Mouse (Mus musculus): Measurements from ENCODE around the gene Chrng. TPM values are rescaled to one million over a fixed set of nuclear protein-coding genes. Genes with fewer than 3 reads are reported as not detected.

Chrng gene
- not detected for polyA plus RNA-seq (2017; shearing (Covaris generic))

DNA sequence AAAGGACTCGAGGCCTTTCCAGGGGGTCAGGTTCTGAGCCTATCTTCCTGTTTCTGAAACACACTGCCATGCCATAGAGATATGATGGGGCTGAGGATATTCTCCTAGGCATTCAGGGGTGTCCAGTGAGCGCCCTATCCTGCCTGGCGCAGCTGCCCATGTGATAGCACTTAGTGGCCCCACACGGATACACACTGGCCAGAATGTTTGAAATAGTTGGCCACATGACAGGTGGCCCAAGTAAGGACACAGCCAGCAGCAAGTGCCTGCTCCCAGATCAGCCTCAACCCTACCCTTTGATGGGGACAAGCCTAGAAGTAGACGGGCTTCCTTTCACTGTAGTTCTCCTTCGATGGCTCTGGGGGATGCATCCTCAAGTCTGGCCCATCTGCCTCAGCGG is at the start of gene Chrng:
TSS of gene Chrng (plus strand) at position 193 of the 400 bp plus-strand sequence.
- ATAC-seq: no peak

DNA sequence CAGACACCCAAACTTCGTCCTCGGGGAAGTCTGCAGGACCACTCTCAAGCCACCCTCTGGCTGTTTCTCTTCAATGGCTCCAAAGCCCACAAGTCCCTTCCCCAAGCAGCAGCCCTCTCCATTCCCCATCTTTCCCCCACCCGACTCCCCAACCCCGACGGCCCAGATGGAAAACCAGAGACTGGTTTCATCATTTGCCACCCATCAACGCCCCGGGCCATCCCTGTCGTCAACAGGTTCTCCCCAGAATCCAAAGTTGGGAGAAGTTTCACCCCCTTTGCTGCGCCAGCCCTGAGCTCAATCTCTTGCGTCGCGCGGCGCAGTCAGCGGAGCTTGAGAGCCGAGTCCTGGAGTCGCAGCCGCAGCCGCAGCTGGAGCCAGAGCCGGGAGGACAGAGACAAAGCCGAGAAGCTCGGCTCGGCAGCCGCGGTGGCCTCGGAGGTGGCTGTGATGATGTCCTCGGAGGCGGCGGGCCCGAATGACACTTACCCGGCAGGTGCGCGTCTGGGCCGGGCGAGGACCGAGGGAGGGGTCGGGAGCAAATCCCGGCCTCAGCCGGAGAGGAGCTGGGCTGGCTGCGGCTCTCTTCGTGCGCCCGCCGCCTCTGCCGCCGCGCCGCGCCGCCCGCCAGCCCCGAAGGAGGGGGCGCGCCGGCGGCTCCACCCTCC is 48.8 kb upstream of the Chrng start:
- ATAC-seq: no peak

DNA sequence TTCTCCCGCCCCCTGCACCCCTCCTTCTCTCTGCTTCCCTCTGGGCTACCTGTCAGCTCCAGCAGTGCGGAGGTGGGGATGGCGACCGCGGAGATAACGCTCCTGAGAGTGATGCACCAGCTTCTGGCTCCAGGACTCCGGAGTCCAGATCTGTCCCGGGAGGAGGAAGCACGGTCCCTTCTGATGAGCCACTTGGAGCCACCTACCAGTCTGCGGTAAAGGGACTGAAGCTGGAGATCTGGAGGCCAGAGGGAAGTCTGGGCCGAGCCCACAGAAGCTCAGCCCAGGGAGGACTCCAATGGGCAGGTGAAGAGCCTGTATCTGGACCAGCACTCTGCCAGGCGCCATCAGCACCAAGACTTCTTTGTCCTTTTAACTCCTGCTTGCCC is 48.3 kb upstream of the Chrng start, which contains the start of gene Ecel1:
TSS of gene Ecel1 (minus strand) at position 323 of the 389 bp plus-strand sequence.
- ATAC-seq: no peak

DNA sequence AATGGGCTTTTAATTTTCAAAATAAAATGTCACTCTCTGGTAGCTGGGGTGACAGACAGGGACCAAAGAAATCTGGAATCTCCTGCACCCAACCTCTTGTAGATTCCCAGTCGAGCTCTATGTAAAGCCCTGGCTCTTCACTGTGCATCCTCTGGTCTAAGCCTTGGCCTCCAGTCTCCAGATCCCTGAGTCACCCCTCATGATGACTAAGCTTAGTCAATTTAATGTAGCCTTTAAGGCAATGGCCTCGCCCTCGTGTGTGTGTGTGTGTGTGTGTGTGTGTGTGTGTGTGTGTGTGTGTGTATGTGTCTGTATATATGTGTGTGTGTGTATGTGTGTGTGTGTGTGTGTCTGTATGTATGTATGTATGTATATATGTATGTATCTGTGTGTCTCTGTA is 45.1 kb upstream of the Chrng start:
- ATAC-seq: no peak

DNA sequence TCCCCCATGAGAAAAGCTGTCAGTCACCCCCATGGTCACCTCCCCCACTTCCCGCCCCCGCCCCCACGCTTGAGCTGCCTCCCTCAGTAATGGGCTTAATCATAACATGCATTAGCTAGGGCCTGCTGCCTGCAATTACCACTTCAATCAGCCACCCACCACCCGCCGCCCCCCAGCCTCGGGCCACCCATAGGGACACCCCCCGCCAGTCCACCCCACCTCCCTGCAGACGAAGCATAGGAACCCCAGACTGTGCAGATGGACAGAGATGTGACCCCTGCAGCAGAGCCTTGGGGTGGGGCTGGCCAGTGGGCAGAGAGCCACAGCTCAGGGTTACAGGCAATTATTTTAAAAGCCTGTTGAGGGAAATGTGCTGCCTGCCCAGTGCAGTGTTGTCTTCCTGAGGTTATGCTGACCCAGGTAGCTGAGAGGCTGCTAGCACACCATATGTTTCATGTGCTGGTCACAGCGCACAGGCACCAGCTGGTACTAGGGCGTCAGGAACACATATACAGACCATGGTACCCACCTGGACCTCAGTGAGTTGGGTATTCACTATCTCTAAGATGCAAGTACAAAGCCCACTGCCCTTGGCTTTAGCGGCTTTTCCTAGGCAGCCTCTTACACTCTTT is 40.2 kb upstream of the Chrng start:
- no peak for ATAC-seq

DNA sequence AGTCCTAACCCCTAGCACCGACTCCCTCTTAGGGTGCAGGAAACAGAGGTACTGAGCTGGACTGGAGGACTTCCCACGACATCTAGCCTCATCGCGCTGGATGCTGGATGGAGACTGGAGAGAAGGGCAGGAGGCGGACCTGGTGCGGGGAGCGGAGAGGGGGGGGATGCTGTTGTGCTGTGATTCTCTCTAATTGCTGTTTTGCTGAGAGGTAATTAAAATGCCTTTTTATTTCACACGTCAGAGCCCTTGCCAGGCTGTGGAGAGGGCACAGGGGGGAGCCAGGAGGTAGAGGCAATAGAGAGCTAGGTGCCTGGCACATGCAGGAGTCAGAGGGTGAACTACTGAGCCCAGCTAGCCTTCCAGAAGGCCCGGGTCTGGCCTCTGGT is 39.7 kb upstream of the Chrng start:
- no peak for ATAC-seq

DNA sequence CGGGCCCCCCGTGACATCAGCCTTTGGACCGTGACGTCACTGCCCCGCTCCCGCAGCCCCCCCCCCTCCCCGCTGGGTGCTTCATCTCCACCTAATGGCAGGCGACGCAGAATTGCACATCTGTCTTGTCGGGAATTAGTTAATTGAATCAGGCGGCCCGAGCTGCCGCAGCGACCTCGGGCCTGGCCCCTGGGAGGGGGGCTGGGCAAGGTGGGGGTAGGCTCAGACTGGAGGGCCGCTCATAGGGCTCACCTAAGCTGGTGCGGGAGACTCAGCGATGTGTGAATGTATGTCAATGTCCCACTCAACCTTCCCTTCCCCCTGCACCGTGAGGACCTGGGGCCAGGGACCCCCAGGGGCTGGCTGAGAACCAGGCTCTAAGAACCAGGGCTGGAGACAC is 34.0 kb upstream of the Chrng start:
- ATAC-seq: no peak

DNA sequence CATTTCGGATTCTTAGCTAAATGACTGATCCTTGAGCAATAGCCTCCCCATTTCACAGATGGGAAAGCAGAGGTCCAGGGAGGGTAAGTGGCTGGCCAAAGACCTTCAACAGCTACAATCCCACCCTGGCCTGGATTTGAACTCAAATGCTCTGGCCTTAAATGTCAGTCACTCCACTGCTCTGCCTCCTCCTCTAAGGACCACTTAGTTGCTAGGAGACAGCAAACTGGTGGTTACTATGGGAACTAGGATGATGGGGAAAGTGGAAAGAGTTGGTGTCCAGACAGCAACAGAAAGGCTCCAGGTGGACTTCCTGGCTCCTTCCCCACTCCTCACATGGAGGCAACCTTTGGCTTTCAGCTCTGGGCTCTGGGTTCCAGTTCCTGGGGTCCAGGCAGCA is 33.1 kb upstream of the Chrng start:
- ATAC-seq: no peak

DNA sequence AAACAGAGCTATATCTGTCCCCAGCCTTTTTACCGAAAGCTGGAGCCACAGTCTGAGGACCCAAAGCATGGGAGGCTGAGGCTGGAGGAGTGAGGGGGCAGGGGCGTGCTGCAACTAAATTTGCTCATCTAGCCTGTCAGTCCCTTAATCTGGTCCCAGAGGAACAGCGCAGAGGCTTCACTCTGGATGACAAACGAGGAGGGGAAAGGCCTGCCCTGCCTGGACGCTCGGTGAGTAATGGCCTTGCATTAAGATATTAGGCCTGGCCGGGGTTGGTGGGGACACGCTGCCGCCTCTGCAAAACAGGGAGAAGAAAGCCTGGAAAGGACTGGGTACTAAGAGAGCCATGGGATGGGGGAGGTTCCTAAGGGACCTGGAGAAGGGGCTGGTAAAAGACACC is 32.1 kb upstream of the Chrng start:
- ATAC-seq: no peak

DNA sequence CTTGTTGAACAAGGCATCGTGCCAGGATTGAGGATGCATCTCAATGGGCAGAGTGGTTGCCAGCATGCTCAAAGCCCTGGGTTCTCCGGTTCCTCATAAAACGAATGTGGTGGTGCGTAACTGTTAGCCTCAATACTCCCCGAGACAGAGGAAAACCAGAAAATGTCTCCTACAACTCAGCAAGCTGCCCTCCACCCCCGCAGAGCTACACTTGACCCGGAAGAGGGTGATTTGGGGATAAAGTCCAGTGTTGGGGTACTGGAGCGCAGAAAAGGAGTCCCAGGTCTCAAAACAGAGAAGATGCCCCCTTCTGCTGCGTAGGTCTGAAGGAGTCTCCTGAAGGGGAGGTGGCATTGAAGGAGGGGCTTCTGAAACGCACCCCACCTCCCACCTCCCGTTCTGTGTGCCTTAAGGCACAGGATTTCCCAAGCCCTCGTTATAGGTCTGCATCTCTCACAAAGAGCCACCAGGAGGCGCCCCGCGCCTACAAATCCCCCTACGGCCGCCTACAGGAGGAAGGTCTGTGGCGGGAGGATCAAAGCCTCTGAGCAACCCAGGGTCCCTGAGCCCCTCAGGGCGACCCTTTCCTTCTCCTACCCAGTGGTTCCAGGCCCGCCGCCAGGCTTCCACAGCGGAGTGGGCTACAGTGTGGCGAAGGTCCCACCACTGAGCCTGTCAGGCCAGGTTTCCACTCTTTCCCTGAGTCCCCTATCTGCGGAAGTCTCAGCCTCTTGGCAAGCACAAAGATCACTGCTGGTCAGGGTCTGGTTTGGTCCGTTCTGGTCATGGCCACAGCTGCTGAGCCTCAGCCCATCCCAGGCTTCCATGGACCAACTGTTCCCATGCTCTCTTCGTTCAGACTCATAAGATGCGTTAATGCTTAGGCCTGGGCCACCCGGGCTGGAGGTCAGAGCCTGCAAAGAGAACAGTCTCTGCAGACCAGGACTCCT is 30.2 kb upstream of the Chrng start:
- no peak for ATAC-seq

DNA sequence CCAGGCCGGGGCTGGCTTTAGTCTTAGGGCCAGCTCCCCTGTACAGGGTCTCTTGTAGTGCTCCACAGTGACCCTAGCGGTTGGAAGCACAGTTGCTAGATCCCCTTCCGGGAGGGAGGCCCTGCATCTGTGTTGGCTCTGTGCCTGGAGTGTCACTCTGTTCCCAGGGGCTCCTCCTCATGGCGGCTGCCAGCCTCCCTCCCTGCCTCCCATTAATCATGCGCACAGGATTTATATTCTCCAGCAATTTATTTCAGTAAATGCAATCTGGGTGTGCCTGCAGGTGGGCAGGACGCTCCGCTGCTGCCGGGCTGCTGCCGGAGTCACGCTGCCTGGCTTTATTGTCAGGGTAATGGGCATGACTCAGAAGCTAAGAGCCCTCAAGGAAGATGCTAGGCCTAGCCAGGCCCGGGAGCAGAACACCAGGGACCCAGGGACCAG is 28.6 kb upstream of the Chrng start:
- ATAC-seq: no peak

DNA sequence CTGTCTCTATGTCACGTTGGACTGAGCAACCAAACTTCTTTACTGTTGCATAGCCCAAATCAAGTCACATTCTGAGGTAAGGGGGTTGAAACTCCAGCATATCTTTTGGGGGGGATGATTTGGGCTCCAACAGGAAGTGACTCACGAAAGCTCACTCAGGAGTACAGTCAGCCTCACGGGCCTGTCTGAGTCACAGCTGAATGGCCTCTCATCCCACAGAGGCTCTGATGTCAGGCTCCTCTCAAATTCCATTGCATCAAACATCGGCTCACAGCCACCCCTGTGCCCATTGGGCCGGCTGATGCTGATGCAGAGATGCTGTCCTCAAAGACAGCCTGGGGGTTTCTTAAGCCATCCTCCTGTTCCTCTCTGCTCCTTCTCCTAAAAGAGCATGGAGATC is 23.6 kb upstream of the Chrng start:
- peak; percentile 69 for ATAC-seq

DNA sequence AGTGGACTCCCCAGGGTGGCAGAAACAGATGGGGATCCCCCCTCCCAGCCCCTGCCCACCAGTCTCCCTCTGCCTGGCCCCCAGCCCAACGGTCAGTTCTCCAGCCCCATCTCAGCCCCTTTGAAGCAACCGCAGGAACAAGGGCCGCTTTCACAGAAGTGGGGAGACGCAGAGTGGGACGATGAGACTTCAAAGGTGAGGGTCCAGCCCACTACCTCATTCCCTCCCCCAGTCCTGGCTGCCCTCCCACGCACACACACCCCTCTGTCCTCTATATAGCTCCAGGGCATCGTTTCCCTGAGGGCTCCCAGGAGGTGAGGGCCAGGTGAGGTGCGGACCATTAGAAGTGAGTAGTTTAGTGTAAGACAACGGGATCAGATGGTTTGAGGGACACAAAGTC is 21.4 kb upstream of the Chrng start, which contains the start of gene Prss56:
TSS of gene Prss56 (plus strand) at position 301 of the 400 bp plus-strand sequence.
- ATAC-seq: no peak

DNA sequence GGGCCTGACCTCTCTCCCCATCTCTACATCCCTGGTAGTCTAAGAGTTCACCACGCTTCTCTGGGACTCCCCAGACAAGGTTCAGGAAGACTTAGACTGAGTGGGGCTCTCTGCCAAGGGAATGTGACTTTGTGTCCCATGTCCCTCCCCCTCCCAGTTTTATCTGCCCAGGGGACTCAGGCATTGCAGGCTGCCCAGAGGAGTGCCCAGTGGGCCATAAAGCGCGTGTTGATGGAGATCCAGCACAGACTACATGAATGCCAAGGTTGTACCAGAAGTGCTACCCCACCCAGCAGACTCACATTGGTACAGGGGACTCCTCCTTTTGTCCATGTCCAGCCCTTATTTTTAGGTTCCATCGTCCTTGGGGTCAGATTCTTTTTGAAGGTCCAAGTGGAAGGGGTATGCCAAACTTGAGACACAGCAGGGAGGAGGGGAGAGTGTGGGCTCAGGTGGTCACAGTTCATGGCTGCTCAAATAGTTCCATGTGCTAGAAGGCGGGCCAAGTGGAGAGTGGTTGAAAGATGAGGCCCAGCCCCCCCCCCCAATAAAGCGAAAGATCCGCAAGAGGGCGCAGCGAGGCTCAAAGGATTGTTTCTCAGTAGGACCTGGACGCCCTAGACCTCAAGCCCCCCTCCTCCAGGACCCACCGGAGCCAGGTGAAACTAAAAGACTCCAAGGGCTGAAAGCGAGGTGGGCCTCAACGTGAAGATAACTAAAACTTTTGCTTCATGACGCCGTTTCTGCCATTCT is 20.3 kb upstream of the Chrng start:
- no peak for ATAC-seq

DNA sequence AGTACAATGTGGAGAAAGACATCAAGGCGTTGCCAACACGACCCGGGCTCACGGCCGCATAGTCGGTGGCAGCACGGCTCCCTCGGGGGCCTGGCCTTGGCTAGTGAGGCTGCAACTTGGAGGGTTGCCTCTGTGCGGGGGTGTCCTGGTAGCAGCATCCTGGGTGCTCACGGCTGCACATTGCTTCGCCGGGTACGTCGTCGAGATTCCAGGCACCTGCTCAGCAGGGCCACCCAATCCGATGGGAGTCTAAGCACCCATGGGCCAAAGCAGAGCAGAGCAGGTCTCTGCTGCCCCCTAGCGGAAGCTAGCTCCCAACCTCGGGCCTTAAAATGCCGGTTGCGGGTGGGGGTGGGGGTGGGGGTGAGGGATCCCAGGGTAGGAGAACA is 19.7 kb upstream of the Chrng start:
- peak; percentile 36 for ATAC-seq

DNA sequence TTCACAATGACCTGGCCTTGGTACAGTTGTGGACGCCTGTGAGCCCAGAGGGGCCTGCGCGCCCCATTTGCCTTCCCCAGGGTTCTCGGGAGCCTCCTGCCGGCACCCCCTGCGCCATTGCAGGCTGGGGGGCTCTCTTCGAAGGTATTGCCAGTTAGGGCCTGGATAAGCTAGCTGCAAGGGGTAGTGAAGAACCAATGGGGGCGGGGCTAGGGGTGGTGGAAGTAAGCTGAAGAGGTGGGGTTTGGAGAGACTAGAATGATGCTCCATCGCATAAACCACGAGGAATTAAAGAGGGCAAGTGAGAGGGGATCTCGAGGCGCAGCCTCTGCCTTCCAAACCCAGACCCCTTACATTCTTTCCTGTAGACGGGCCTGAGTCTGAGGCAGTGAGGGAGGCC is 18.9 kb upstream of the Chrng start:
- ATAC-seq: no peak

DNA sequence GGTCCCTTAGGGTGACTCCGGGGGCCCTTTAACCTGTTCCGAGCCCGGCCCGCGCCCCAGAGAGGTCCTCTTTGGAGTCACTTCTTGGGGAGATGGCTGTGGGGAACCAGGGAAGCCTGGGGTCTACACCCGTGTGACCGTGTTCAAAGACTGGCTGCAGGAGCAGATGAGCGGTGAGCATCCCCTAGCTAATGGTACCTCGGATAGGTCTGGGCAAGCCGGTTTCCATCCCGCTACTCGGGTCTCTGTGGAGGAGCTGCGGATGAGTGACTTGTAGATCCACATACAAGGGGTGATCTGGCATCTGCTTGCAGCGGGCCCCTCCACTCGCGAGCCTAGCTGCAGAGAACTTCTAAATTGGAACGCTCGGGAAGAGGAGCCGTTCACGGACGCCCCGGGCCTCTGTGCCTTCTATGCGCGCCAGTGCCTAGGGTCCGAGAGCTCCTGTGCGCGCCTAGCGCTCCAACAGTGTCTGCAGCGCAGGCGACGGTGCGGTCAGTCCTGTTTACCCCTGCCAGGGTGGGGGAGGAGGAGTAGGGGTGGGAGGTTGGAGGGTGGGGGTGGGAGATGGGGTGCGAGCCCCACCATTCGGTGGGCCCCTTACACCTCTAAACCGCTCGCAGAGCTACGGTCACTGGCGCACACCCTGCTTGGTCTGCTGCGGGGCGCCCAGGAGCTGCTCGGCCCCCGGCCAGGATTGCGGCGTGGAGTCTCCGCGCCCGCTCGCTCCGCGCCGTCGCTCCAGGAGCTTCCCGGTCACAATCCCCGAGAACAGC is 18.0 kb upstream of the Chrng start:
- peak; percentile 26 for ATAC-seq

DNA sequence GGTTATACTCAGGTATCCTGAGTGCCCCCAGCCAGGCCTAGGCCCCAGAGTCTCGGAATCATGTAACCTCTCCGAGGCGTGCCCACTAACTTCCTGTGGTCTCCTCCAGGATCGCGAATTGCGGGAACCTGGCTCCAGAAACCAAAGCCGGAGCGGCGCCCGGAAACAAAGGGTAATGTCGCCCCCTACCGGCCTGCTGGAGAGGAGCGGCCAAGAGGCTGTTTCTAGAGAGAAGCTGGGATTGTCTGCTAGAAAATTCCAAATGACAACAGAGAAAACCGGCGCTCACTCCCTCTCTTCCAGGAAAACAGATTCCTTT is 17.5 kb upstream of the Chrng start:
- ATAC-seq: peak; percentile 41

DNA sequence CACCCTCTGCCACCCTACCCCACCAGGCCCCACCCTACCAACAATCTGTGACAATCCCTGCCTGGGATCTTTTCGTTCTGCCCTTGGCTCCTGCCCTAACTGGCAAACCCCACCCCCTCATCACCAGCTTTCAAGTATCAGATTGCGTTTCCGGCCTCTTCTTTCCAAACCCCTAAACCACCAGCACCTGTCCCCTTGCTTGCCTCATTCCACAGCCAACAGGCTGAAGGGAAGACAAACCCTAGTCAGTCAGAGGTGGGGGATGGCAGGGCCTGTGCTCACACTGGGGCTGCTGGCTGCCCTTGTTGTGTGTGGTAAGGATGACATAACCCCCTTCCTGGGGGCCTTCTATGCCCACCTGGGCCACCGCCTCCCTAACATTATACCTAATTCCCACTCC is 14.0 kb upstream of the Chrng start, which contains the start of gene Chrnd:
TSS of gene Chrnd (plus strand) at position 179 of the 400 bp plus-strand sequence.
- ATAC-seq: no peak

DNA sequence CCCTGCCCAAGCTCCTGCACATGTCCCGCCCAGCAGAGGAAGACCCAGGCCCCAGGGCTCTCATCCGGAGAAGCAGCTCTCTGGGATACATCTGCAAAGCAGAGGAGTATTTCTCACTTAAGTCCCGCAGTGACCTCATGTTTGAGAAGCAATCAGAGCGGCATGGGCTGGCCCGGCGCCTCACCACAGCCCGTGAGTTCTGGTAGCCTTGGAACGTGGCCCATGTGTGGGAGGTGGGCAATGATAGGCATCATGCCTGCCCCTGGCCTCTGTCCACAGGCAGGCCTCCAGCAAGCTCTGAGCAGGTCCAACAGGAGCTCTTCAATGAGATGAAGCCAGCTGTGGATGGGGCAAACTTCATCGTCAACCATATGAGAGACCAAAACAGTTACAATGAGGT is 7.2 kb upstream of the Chrng start:
- no peak for ATAC-seq

DNA sequence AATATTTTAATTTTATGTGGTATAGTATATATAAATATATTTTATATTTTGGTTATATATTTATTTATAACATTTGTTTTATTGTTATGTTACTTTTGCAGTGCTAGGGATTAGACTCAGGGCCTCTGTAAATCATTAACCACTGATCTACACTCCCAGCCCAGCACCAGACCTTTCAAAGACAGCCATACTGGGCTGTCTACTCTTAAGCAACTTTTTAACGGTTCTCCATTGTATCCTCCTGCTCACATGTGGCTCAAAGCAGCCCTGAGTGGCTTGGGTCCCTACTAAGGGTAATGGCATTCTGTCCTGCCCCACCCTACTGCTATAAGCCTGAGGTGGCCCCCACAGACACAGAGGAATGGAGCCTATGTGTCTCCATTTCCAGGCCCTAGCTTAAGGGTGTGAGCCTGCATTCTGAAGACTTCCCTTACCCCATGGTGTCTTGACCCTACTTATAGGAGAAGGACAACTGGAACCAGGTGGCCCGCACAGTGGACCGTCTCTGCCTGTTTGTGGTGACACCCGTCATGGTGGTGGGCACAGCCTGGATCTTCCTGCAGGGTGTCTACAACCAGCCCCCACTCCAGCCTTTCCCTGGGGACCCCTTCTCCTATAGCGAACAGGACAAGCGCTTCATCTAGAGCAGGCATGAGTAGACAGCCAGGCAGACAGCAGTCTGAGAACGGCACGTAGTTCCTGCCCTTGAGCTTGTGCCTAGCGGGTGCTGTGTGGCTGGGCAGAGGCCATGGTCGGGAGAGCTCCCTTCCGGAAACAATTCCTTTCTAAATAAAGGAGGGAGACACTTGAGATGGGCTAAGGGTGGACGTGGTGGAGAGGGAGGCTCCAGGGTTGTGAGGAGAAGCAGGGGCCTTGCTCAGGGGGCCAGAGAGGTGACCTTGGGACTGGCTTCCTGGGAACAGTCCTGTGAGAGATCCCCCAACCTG is 6.1 kb upstream of the Chrng start:
- ATAC-seq: no peak

All from activated CD4-positive, CD25-positive, alpha-beta regulatory T cell, adult 4 months (primary cell).